Mouse (Mus musculus) monocyte, adult 5-6 weeks (primary cell): Measurements from ENCODE around the gene Onecut1. TPM values are rescaled to one million over a fixed set of nuclear protein-coding genes. Genes with fewer than 3 reads are reported as not detected.

Experiments
- ATAC-seq: fragments of 153-309, 156-312 bp; replicated peaks from 2 replicates; pipeline ENCODE4 v1.8.0; 2017; ENCODE audit warnings: mild to moderate bottlenecking; ENCODE audit not compliant: low TSS enrichment, insufficient number of reproducible peaks, severe bottlenecking, poor library complexity, low FRiP score
- total RNA-seq: library from RNA; stranded (forward); fragments of 200-1000, 200-491, 200-594 nt; gene quantifications from 3 replicates; pipeline ENCODE4 v1.2.3, GENCODE M21; 2017

Onecut1 gene
- total RNA-seq, 1 experiment from 2014 or later: not detected

GRCm38 (mm10) chr9:74856578-74857507 is 4.9 kb upstream of the Onecut1 start:
- ATAC-seq: no peak

- no peak for ATAC-seq
These were observed 4.2 kb upstream of the Onecut1 start for GRCm38 (mm10) chr9:74857508-74857840.

DNA sequence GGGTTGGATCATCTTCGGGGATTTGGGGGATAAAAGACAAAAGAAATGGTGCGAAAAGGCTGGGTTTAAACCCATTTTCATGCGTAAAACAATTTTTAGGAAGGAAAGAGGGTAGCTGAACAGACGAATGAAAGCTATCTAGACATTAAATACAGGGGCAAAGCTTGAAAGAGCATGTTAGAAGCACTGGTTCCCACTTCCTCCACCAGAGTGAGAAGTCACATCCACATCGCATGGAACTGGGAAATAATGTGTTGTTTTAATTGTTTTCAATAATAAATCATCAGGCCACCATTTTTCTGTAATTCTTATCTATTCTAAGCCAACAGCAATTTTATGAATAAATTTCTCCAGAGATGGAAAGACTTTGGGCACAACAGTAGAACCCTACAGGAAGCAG is 3.6 kb upstream of the Onecut1 start:
- no peak for ATAC-seq

GRCm38 (mm10) chr9:74860461-74860860 is 1.3 kb upstream of the Onecut1 start:
- ATAC-seq: no peak

- no peak for ATAC-seq
These were observed 517 bp downstream of the Onecut1 start for GRCm38 (mm10) chr9:74862096-74862780.

DNA sequence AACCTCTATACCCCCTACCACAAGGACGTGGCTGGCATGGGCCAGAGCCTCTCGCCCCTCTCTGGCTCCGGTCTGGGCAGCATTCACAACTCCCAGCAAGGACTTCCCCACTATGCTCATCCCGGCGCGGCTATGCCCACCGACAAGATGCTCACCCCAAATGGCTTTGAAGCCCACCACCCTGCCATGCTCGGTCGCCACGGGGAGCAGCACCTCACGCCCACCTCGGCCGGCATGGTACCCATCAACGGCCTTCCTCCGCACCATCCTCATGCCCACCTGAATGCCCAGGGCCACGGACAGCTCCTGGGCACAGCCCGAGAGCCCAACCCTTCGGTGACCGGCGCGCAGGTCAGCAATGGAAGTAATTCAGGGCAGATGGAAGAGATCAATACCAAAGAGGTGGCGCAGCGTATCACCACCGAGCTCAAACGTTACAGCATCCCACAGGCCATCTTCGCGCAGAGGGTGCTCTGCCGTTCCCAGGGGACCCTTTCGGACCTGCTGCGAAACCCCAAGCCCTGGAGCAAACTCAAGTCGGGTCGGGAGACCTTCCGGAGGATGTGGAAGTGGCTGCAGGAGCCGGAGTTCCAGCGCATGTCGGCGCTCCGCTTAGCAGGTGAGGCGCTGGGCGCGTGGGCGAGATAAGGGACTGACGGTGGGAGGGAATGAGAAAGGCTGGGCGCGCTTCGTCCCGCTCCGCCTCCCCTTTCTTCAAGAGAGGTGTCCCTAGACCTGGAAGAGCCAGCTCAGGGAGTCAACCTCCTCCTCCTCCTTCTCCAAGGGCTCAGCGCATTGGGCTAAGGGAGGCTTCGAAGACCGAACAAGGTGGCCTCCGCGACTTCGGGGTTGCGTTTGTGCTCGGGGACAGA is 1.3 kb downstream of the Onecut1 start:
- ATAC-seq: no peak

- no peak; the same call in 1 of the 2 replicates for ATAC-seq
These were observed 2.1 kb downstream of the Onecut1 start for GRCm38 (mm10) chr9:74863655-74864443.

DNA sequence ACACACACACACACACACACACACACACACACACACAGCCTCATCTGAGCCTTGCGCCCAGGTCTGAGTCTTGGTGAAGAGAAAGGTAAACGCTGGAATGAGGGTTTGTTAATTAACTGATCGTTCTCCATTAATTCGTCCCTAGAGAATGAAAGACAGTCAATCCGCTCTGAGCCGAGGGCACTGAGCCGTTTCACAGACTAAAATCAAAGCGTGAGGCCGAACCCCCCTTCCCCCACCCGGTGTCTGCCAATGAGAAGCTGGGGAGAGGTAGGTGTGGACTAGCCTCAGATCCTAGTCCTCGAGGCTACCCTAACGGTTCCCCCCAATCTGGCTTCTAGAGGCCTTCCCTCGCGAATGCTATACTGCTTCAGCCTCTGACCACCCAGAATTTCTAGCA is 2.8 kb downstream of the Onecut1 start:
- ATAC-seq: no peak

- ATAC-seq: no peak
These were observed 5.0 kb downstream of the Onecut1 start for GRCm38 (mm10) chr9:74866596-74867313.

DNA sequence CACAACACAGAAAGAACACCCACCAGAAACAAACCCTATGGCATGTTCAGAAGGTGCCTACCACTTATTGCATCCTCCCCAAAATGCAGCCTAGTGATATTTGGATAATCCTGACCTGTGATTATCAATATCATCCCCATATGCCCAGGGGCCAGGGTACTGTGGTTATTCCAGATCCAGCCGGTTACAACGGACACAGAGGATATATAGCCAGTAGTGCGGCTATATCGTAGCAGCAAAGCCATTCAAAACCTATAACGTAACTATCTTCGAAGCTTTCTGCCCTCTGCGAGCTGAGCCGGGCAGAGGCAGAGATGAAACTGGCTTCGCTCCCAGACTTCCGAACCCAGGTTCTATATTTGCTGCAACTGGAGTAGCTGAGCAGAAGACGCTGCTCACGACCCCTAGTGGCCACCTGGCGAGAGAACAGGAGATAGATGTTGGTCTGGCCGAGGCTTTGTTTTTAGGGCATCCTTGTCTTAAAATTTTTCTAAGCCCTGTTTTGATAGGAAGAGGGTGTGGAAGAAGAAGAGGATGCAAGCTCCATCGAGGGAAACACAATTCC is 6.0 kb downstream of the Onecut1 start:
- no peak for ATAC-seq

GRCm38 (mm10) chr9:74868336-74868950 is 6.7 kb downstream of the Onecut1 start:
- ATAC-seq: no peak

GRCm38 (mm10) chr9:74870960-74871688 is 9.4 kb downstream of the Onecut1 start:
- ATAC-seq: peak; percentile 67

DNA sequence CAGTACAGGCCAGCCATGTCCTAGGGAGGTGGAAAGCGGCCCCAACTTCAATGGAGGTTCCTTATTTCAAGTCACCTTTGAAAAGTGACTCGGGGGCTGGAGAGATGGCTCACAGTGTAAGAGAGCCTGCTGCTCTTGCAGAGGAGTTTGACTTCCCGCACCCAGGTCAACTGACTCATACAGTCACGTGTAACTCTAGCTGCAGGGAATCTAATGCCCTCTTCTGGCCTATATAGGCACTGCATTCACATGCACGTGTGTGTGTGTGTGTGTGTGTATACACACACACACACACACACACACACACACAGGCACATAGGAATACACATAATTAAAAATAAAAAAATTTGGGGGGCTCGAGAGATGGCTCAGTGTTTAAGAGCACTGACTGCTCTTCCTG is 14.6 kb downstream of the Onecut1 start:
- no peak for ATAC-seq

GRCm38 (mm10) chr9:74877709-74878108 is 16.0 kb downstream of the Onecut1 start:
- no peak for ATAC-seq

- no peak for ATAC-seq
These were observed 26.1 kb downstream of the Onecut1 start for GRCm38 (mm10) chr9:74887866-74888265.

DNA sequence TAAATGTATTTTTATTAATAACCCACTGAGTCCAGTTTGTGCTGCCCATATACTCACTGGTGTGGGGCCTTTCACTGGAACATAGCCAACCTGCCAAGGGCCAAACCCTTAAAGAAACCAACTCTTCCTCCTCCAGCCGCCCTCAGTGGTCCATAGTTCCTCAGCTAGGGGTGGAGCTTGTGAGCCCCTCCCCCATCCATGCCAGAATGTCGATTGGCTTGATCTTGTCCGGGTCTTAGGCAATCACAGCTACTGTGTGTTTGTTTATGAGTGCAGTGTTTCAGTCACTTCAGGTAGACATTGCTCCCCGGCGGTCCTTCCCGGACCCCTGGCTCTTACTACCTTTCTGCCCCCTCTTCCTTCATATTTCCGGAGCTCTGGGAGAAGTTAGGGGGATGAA is 35.0 kb downstream of the Onecut1 start:
- 0 out of 2 replicates have a peak, but pooled peaks have one; percentile 40 for ATAC-seq
